Mouse (Mus musculus): ENCODE results near the gene Arf3. TPM values are rescaled to one million over a fixed set of nuclear protein-coding genes. Genes with fewer than 3 reads are reported as not detected.

The Arf3 gene
- polyA plus RNA-seq, 1 experiment from 2014 or later = 11.7 TPM

DNA sequence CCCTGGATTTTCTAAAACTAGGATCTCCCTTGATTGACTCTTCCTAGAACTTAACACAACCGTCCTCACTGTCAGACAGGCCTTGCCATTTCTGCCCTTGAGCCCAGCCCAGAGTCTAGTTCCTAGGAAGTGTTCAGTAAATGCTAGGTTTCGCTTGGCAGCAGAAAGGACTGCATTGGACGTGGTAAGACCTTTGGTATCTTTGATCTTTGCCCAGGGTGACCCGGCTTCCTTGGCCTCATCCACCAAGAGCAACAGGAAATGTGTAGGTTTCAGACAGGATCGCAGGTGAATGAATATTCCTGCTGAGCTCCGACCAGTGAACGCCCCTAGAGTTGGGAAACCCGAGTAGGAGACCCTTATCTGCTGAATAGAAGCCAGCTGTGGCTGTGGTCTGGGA is 39.9 kb upstream of the Arf3 start:
- no peak overlapping the region for H3K9ac ChIP-seq
- H3K4me2 ChIP-seq = no peak overlapping the region
- peaks cover 47% of the 10 kb centered on the region for H3K4me1 ChIP-seq (replicated peaks)
- no peak for ATAC-seq (ENCODE audit: insufficient read depth)
- no peak overlapping the region for H3K4me3 ChIP-seq (replicated peaks)
- no peak overlapping the region for H3K27ac ChIP-seq (replicated peaks)
- no peaks in the 10 kb centered on the region for H3K9me3 ChIP-seq (replicated peaks)
- H3K27me3 ChIP-seq = peaks cover 100% of the 10 kb centered on the region
- 6% methylated on average over 8 of the region's 8 CpGs for WGBS (ENCODE audit: insufficient replicate concordance)
- H3K36me3 ChIP-seq (replicated peaks) = no peaks in the 10 kb centered on the region

DNA sequence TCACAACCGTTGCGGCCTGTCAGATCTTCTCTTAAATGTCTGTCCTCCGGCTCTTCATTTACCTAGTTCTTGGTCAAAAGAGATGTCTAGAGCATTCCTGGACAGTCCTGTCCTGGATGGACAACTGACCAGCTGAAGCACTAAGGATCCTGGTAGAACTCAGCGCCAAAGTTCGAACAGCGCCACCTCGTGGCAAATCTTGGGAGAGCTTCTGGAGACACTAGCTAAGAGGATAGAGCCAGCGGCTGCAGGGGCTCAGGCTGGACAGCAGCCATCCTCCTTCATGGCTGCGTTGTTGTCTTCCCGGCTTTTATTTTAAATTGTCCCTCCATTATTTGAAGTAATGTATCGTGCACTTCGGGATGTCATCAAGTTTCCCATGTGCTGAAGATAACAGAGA is 36.4 kb upstream of the Arf3 start:
- Histone ChIP-seq H3K9ac (no peak overlapping the region), H3K27me3 (peaks cover 100% of the 10 kb centered on the region), H3K4me3 (replicated peaks) (no peak overlapping the region), H3K9me3 (replicated peaks) (no peaks in the 10 kb centered on the region), H3K4me2 (no peak overlapping the region), H3K36me3 (replicated peaks) (no peaks in the 10 kb centered on the region), H3K27ac (replicated peaks) (no peak overlapping the region), H3K4me1 (replicated peaks) (peaks cover 15% of the 10 kb centered on the region)
- WGBS (ENCODE audit: insufficient replicate concordance) = 11% methylated on average over 12 of the region's 12 CpGs
- ATAC-seq (ENCODE audit: insufficient read depth) = no peak

GRCm38 (mm10) chr15:98798903-98799302 is 35.9 kb upstream of the Arf3 start:
- Histone ChIP-seq H3K27ac (replicated peaks) (no peak overlapping the region), H3K9me3 (replicated peaks) (no peaks in the 10 kb centered on the region), H3K27me3 (peaks cover 100% of the 10 kb centered on the region), H3K9ac (no peak overlapping the region), H3K4me3 (replicated peaks) (no peak overlapping the region), H3K4me1 (replicated peaks) (peaks cover 10% of the 10 kb centered on the region), H3K36me3 (replicated peaks) (no peaks in the 10 kb centered on the region), H3K4me2 (no peak overlapping the region)
- no peak for ATAC-seq (ENCODE audit: insufficient read depth)
- WGBS (ENCODE audit: insufficient replicate concordance) = 35% methylated on average over 3 of the region's 3 CpGs

GRCm38 (mm10) chr15:98797835-98798492 is 35.0 kb upstream of the Arf3 start:
- H3K9ac ChIP-seq = no peak overlapping the region
- H3K4me1 ChIP-seq (replicated peaks) = peaks cover under 1% of the 10 kb centered on the region
- H3K4me2 ChIP-seq = no peak overlapping the region
- no peak overlapping the region for H3K4me3 ChIP-seq (replicated peaks)
- H3K27ac ChIP-seq (replicated peaks) = no peak overlapping the region
- H3K36me3 ChIP-seq (replicated peaks) = no peaks in the 10 kb centered on the region
- H3K9me3 ChIP-seq (replicated peaks) = no peaks in the 10 kb centered on the region
- ATAC-seq (ENCODE audit: insufficient read depth) = no peak
- 6% methylated on average over 28 of the region's 28 CpGs for WGBS (ENCODE audit: insufficient replicate concordance)
- H3K27me3 ChIP-seq = peaks cover 100% of the 10 kb centered on the region

DNA sequence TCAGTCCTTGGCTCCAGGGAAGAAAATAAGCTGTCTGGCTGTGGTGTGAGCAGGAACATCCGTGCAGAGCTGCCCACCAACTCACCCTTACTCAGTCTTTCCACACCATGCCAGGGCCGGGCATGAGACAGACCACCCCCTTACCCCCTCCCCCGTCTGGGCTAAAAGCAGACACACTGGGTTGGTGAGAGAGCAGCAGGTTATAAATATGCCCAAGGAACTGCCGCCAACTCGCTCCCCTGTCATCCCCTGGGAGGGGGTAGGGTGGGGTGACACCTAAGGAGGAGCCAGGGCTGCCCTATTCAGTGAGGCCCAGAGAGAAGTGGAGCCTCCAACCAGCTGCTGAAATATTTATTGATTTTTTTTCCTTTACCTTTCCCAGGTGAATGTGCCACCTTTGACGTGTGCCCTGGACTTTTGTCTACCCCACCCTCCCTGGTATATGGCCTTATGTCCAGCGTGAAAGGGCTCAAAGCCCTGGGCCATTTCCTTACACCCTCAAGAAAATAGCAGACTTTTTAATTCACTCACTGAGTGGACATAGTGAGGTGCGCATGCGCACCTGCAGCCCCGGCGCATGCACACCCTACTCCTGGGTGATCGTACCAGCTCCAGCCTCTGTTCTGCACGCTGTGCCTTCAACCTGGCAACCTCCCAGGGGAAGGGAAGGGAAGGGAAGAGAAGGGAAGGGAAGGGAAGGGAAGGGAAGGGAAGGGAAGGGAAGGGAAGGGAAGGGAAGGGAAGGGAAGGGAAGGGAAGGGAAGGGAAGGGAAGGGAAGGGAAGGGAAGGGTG is 34.0 kb upstream of the Arf3 start:
- no peak overlapping the region for H3K4me2 ChIP-seq
- H3K27ac ChIP-seq (replicated peaks) = no peak overlapping the region
- H3K36me3 ChIP-seq (replicated peaks) = no peaks in the 10 kb centered on the region
- no peak for ATAC-seq (ENCODE audit: insufficient read depth)
- H3K9ac ChIP-seq = no peak overlapping the region
- peaks cover 7% of the 10 kb centered on the region; the same call in 1 of the 2 replicates for H3K4me1 ChIP-seq (replicated peaks)
- 8% methylated on average over 13 of the region's 13 CpGs for WGBS (ENCODE audit: insufficient replicate concordance)
- no peak overlapping the region for H3K4me3 ChIP-seq (replicated peaks)
- H3K27me3 ChIP-seq = peaks cover 100% of the 10 kb centered on the region
- H3K9me3 ChIP-seq (replicated peaks) = no peaks in the 10 kb centered on the region

DNA sequence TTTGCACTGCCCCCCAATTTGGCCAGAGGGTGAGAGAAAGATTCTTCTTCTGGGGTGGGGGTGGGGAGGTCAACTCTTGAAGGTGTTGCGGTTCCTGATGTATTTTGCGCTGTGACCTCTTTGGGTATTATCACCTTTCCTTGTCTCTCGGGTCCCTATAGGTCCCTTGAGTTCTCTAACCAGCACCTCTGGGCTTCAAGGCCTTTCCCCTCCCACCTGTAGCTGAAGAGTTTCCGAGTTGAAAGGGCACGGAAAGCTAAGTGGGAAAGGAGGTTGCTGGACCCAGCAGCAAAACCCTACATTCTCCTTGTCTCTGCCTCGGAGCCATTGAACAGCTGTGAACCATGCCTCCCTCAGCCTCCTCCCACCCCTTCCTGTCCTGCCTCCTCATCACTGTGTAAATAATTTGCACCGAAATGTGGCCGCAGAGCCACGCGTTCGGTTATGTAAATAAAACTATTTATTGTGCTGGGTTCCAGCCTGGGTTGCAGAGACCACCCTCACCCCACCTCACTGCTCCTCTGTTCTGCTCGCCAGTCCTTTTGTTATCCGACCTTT is 30.2 kb upstream of the Arf3 start:
- Histone ChIP-seq H3K36me3 (replicated peaks) (no peaks in the 10 kb centered on the region), H3K27ac (replicated peaks) (no peak overlapping the region), H3K9ac (no peak overlapping the region), H3K4me2 (no peak overlapping the region), H3K4me1 (replicated peaks) (peaks cover 19% of the 10 kb centered on the region), H3K4me3 (replicated peaks) (no peak overlapping the region), H3K9me3 (replicated peaks) (no peaks in the 10 kb centered on the region), H3K27me3 (peaks cover 100% of the 10 kb centered on the region)
- WGBS (ENCODE audit: insufficient replicate concordance) = 2% methylated on average over 13 of the region's 13 CpGs
- no peak for ATAC-seq (ENCODE audit: insufficient read depth)

DNA sequence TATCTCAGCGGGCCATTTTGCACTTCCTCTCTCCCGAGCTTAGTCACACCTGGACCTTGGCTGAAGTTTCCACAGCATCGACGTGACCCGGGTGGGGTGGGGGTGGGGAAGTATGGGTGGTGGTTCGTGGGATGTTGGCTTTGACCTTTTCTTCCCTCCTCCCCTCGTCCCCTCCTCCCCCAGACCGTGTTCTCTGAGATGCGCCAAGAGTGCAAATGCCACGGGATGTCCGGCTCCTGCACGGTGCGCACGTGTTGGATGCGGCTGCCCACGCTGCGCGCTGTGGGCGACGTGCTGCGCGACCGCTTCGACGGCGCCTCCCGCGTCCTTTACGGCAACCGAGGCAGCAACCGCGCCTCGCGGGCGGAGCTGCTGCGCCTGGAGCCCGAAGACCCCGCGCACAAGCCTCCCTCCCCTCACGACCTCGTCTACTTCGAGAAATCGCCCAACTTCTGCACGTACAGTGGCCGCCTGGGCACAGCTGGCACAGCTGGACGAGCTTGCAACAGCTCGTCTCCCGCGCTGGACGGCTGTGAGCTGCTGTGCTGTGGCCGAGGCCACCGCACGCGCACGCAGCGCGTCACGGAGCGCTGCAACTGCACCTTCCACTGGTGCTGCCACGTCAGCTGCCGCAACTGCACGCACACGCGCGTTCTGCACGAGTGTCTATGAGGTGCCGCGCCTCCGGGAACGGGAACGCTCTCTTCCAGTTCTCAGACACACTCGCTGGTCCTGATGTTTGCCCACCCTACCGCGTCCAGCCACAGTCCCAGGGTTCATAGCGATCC is 29.4 kb upstream of the Arf3 start:
- H3K9me3 ChIP-seq (replicated peaks) = no peaks in the 10 kb centered on the region
- WGBS (ENCODE audit: insufficient replicate concordance) = 3% methylated on average over 75 of the region's 75 CpGs
- no peak overlapping the region for H3K4me3 ChIP-seq (replicated peaks)
- H3K36me3 ChIP-seq (replicated peaks) = no peaks in the 10 kb centered on the region
- ATAC-seq (ENCODE audit: insufficient read depth) = no peak
- H3K27me3 ChIP-seq = peaks cover 100% of the 10 kb centered on the region
- H3K9ac ChIP-seq = no peak overlapping the region
- H3K4me2 ChIP-seq = no peak overlapping the region
- peaks cover 19% of the 10 kb centered on the region for H3K4me1 ChIP-seq (replicated peaks)
- no peak overlapping the region for H3K27ac ChIP-seq (replicated peaks)

DNA sequence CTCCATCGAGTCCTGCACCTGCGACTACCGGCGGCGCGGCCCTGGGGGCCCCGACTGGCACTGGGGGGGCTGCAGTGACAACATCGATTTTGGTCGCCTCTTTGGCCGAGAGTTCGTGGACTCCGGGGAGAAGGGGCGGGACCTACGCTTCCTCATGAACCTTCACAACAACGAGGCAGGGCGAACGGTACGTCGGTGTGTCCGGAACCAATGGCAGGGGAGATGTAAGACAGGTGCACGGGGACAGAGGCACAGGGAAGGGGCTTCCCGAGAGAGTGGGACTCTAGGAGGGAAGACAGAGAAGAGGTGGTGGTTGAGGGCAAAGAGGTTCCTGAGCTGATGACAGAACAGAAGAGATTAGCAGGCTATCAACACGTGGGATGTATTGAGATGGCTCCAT is 28.8 kb upstream of the Arf3 start:
- no peak overlapping the region for H3K4me2 ChIP-seq
- H3K27me3 ChIP-seq = peaks cover 100% of the 10 kb centered on the region
- no peak overlapping the region for H3K27ac ChIP-seq (replicated peaks)
- no peak overlapping the region for H3K4me3 ChIP-seq (replicated peaks)
- H3K9me3 ChIP-seq (replicated peaks) = no peaks in the 10 kb centered on the region
- H3K4me1 ChIP-seq (replicated peaks) = peaks cover 19% of the 10 kb centered on the region
- ATAC-seq (ENCODE audit: insufficient read depth) = no peak
- no peak overlapping the region for H3K9ac ChIP-seq
- H3K36me3 ChIP-seq (replicated peaks) = no peaks in the 10 kb centered on the region
- WGBS (ENCODE audit: insufficient replicate concordance) = 2% methylated on average over 23 of the region's 23 CpGs

- WGBS (ENCODE audit: insufficient replicate concordance) = 3% methylated on average over 12 of the region's 12 CpGs
- ATAC-seq (ENCODE audit: insufficient read depth) = no peak
- Histone ChIP-seq H3K4me1 (replicated peaks) (peaks cover 19% of the 10 kb centered on the region), H3K36me3 (replicated peaks) (no peaks in the 10 kb centered on the region), H3K27ac (replicated peaks) (no peak overlapping the region), H3K27me3 (peaks cover 100% of the 10 kb centered on the region), H3K9ac (no peak overlapping the region), H3K9me3 (replicated peaks) (no peaks in the 10 kb centered on the region), H3K4me3 (replicated peaks) (no peak overlapping the region), H3K4me2 (no peak overlapping the region)
These were observed 28.2 kb upstream of the Arf3 start for GRCm38 (mm10) chr15:98791221-98791620.

- 2% methylated on average over 23 of the region's 23 CpGs for WGBS (ENCODE audit: insufficient replicate concordance)
- no peaks in the 10 kb centered on the region for H3K36me3 ChIP-seq (replicated peaks)
- no peaks in the 10 kb centered on the region for H3K9me3 ChIP-seq (replicated peaks)
- no peak overlapping the region for H3K4me2 ChIP-seq
- peaks cover 98% of the 10 kb centered on the region for H3K27me3 ChIP-seq
- no peak overlapping the region for H3K27ac ChIP-seq (replicated peaks)
- no peak for ATAC-seq (ENCODE audit: insufficient read depth)
- no peak overlapping the region for H3K4me3 ChIP-seq (replicated peaks)
- H3K4me1 ChIP-seq (replicated peaks) = peaks cover 19% of the 10 kb centered on the region
- no peak overlapping the region for H3K9ac ChIP-seq
These were observed 27.7 kb upstream of the Arf3 start for GRCm38 (mm10) chr15:98790761-98791160.

Measured in liver, embryonic 15.5 days (tissue).